Mouse (Mus musculus): ENCODE results near the gene Tbc1d5.

GRCm38 (mm10) chr17:50726265-50726664 is 452.9 kb downstream of the Tbc1d5 start:
- TF ChIP-seq FLI1 (IDR thresholded peaks at IDR 0.05; ENCODE audit: low read length) (no peak), GATA1 (IDR thresholded peaks at IDR 0.05; ENCODE audit: borderline replicate concordance, low read length) (no peak)

Data from megakaryocyte, embryonic 14.5 days (primary cell).